Mouse (Mus musculus): ENCODE data around the gene Uchl1. TPM values are rescaled to one million over a fixed set of nuclear protein-coding genes. Genes with fewer than 3 reads are reported as not detected.

Uchl1 gene
- total RNA-seq, 2 experiments from 2014 or later = 878 to 888 TPM

DNA sequence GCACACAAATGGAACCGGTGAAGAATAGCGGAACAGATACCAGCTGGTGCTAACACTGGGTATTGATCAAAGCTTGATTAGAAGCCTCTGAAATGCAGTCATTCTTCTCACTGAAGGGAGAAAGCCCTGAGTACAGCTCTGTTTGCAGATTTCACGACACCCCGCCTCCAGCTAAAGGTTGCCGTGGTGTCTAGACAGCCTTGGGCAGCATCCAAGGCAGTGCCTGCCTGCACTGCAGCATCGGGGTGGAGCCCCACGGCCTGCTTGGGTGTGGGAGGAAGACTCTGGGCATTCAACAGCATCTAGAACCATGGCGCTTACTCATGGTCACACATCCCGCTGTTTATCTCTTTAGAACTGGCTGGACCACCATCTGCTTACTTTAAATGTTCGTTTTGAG is 3.3 kb downstream of the Uchl1 start:
- TF ChIP-seq CTCF (IDR thresholded peaks at IDR 0.05) = no peak
- Histone ChIP-seq H3K4me3 (peak overlapping the region; percentile 75; the same call in 1 of the 2 replicates), H3K27ac (no peak overlapping the region; the same call in 1 of the 2 replicates)
- intact Hi-C loops (cut with DNase I) = loop anchor here (5.0 to 10.0 kb wide), 4 partner anchors 102 to 414 kb away; no protein-coding TSS in a partner anchor
- peak; percentile 56 to 73 for DNase-seq (ENCODE audit: extremely low spot score in 1 of 2, low spot score in 2 of 2)

DNA sequence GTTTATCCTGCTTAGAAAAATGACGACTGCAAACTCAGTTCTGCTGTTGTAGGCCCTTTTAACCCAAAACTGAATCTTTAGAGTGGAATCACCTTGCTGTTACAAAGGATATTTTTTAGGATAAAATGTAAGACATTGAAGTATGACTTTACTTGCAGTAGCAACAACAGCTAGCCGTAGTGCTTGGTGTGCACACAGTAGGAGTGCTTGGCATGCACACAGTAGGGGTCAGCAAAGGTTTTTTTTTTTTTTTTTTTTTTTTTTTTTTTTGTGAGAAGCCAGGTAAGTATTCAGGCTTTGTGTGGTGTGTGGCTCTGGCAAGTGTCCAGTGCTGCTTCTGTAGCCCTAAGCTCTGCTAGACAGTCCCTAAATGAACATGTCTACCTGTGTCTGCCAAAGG is 10.0 kb downstream of the Uchl1 start:
- no peak overlapping the region for H3K27ac ChIP-seq
- intact Hi-C loops (cut with DNase I) = no loop called here
- TF ChIP-seq CTCF (IDR thresholded peaks at IDR 0.05) = no peak; the same call in 1 of the 2 replicates
- no peak for DNase-seq (ENCODE audit: extremely low spot score in 1 of 2, low spot score in 2 of 2)
- H3K4me3 ChIP-seq = no peak overlapping the region

DNA sequence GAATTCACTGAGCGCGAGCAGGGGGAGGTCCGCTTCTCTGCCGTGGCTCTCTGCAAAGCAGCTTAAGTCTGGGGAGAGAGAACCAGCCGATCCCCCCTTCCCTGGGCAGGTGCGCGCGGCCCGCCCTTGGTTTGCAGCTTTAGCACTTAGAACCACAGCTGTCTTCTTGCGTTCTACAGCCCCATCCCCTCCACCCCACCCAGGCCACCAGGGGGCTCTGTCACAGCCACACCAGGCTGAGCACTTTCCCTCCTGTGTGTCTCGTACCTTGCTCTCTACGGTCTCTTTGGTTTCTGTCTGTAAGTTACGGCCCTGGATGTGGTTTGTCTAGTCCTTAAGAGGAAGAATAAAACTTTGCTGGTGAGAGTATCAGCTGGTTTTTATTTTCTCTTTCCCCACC is 11.0 kb downstream of the Uchl1 start:
- no peak for DNase-seq (ENCODE audit: extremely low spot score in 1 of 2, low spot score in 2 of 2)
- H3K4me3 ChIP-seq = no peak overlapping the region
- no peak overlapping the region for H3K27ac ChIP-seq
- peak; percentile 34 for TF ChIP-seq CTCF (IDR thresholded peaks at IDR 0.05)
- intact Hi-C loops (cut with DNase I) = no loop called here

DNA sequence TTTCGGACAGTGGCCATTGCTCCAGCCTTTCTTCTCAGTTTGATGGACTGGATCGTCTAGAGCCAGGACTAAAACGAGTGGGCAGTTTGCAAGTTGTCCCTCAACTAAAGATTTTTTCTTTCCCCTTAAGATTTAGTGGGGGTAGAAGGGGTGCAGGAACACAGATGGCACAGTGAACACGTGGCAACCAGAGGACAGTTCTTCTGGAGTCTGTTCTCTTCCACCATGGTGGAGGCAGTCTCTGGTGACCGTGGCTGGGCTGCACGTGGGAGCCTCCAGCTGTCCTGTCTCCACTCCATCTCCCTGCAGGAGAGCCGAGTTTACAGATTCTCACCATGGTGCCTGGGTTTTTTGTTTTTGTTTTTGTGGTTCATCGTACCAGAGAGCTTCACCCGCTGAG is 11.8 kb downstream of the Uchl1 start:
- peak in 1 of 2 experiments; percentile 28 for DNase-seq (ENCODE audit: extremely low spot score in 1 of 2, low spot score in 2 of 2)
- no peak for TF ChIP-seq CTCF (IDR thresholded peaks at IDR 0.05)
- Histone ChIP-seq H3K4me3 (no peak overlapping the region), H3K27ac (no peak overlapping the region)
- intact Hi-C loops (cut with DNase I) = no loop called here

DNA sequence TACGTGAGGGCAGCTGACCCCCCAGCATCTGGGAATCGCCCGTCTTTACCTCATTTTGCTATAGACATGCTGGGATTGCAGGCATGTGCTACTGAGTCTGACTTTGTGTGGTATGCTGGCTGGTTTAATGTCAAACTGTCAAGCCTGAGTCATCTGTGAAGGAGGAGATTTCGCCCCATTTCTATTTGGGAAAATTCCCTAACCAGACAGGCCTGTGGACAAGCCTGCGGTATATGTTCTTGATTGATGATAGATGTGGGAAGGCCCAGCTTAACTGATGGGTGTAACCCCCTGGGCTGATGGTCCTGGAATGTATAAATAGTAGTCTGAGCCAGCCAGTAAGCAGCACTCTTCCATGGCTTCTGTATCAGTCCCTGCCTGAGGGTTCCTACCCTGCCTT is 12.4 kb downstream of the Uchl1 start:
- no peak overlapping the region for H3K27ac ChIP-seq

DNA sequence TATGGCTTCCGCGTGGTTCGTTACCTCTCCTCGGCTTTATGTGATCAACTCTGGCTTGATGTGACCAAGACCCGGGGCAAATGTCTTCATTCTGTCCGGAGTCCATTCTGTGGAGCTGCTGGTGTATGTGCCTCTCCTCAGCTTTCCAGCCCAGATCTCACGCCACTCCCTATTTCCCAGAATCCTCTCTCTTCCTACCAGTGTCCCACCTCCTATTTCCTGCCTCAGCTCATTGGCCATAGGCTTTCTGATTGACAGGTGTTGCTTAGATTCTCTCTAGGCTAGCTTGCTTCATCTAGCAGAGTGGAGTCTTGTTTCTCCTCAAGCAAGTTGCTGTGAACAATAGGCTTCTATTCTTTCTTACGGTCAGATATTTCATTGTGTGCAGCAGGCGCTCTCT is 13.9 kb downstream of the Uchl1 start:
- intact Hi-C loops (cut with DNase I) = no loop called here
- TF ChIP-seq CTCF (IDR thresholded peaks at IDR 0.05) = no peak
- H3K4me3 ChIP-seq = no peak overlapping the region
- DNase-seq (ENCODE audit: extremely low spot score in 1 of 2, low spot score in 2 of 2) = no peak
- no peak overlapping the region for H3K27ac ChIP-seq

More for the DNA sequence above, 12.4 kb downstream of the Uchl1 start:
- no peak for TF ChIP-seq CTCF (IDR thresholded peaks at IDR 0.05)
- no peak overlapping the region for H3K4me3 ChIP-seq
- intact Hi-C loops (cut with DNase I) = no loop called here
- no peak for DNase-seq (ENCODE audit: extremely low spot score in 1 of 2, low spot score in 2 of 2)

DNA sequence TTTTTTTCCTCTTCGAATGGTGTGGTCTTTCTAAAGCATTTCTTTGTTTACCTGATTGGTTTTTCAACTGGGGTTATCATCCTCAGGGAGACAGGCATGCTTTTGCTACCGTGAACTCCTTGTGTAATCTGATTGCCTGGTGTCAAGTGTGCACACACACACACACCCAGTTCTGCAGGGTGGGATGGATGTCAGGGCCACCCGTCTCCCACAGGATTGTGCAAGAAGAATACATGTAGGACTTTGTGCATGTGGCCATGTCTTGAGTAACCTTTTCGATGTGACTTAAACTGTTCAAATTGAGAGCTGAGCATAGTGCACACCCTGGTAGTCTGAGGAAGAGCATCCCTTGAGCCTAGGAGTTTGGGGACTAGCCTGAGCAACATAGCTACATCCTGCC is 17.3 kb downstream of the Uchl1 start:
- H3K27ac ChIP-seq = no peak overlapping the region
- intact Hi-C loops (cut with DNase I) = no loop called here
- H3K4me3 ChIP-seq = no peak overlapping the region
- no peak for TF ChIP-seq CTCF (IDR thresholded peaks at IDR 0.05)
- DNase-seq (ENCODE audit: extremely low spot score in 1 of 2, low spot score in 2 of 2) = no peak

DNA sequence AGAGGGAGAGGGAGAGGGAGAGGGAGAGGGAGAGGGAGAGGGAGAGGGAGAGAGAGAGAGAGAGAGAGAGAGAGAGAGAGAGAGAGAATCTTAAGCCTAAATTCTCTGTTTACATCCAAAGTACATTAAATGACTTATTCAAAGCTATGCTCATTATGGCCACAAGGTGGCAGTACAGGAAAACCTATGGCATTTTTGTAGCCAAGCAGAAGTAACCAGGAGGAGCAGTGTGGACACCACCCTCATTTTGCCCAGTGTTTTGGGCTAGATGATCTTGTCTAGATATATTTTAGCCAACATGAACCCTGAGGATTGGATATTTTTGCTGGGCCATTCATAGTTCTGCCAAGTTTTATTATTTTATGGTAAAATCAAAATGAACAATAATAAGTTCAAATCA is 21.2 kb downstream of the Uchl1 start:
- peak; percentile 54 to 58 for DNase-seq (ENCODE audit: extremely low spot score in 1 of 2, low spot score in 2 of 2)
- Histone ChIP-seq H3K27ac (no peak overlapping the region), H3K4me3 (no peak overlapping the region)
- TF ChIP-seq CTCF (IDR thresholded peaks at IDR 0.05) = peak; percentile 73
- intact Hi-C loops (cut with DNase I) = loop anchor here (1.0 to 5.0 kb wide), 3 partner anchors 300 to 542 kb away; no protein-coding TSS in a partner anchor

DNA sequence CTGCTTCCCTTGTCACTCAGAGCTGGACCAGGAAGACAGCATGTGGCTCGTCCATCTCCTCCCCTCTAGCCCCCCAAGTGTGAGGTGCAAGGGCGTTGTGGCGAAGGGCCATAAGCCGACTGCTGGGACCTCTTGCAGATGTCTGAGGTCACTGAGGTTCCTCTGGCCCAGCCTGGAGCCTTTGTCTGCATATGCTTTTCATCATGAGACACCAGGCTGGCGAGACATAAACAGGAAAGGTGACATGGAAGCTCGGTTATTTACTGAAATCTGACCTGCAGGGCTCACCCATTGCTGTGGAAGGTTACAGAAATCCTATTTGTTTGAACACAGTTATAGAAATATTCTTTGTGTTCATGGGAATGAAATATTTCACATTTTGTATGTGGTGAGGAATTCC is 24.0 kb downstream of the Uchl1 start:
- no peak for DNase-seq (ENCODE audit: extremely low spot score in 1 of 2, low spot score in 2 of 2)
- Histone ChIP-seq H3K4me3 (no peak overlapping the region), H3K27ac (no peak overlapping the region)
- intact Hi-C loops (cut with DNase I) = loop anchor here (5.0 kb wide), 1 partner anchor 297 kb away; no protein-coding TSS in a partner anchor
- no peak for TF ChIP-seq CTCF (IDR thresholded peaks at IDR 0.05)

DNA sequence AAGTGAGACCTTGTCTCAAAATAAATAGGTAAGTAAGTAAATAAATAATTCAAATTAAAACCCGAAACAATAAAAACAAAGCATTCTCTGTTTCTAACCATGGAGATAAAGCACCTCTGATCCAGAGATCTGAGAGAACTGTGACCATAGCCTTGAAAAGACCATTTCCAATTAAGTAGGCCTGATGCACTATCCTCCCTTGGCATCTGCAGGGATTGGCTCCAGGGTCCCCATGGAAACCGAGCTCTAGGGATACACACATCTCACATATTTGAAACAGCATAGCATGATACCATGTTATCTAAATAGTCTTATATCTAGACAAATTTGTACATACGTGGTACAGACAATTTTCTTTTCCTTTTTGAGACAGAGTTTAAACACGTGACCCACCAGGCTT is 26.1 kb downstream of the Uchl1 start:
- no peak for DNase-seq (ENCODE audit: extremely low spot score in 1 of 2, low spot score in 2 of 2)
- TF ChIP-seq CTCF (IDR thresholded peaks at IDR 0.05) = no peak
- H3K4me3 ChIP-seq = no peak overlapping the region
- H3K27ac ChIP-seq = no peak overlapping the region
- intact Hi-C loops (cut with DNase I) = no loop called here

DNA sequence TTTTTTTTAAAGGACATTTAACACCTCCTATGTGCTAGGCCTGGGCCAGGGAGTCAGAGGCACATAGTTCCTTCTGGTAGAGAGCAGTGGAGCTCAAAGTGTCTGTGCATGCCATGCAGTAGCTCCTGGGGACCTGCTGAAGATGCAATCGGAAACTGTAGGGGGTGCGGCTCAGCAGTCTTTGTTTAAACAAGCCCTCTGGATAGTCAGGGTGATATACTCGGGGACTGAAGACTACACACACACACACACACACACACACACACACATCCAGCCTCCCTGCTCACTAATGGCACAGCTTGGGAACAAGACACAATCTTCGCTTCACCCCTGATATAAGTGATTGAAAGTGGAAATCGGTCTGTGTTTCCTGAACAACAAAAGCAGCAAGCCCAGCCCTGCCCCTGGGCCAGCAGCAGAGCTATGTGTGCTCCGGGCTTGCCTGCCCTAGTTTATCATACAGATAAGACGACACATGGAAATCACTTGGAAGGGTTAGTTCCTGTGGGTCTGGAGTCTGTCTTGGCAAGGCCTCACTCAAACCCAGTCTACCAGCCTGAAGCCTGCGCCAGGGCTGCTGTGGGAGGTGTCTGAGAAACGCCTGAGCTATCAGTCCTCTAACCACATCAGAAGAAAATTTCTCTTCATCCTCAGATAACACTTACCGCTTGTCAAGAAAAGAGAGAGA is 27.6 kb downstream of the Uchl1 start:
- intact Hi-C loops (cut with DNase I) = no loop called here
- Histone ChIP-seq H3K27ac (no peak overlapping the region), H3K4me3 (no peak overlapping the region)
- no peak for TF ChIP-seq CTCF (IDR thresholded peaks at IDR 0.05)
- DNase-seq (ENCODE audit: extremely low spot score in 1 of 2, low spot score in 2 of 2) = no peak

DNA sequence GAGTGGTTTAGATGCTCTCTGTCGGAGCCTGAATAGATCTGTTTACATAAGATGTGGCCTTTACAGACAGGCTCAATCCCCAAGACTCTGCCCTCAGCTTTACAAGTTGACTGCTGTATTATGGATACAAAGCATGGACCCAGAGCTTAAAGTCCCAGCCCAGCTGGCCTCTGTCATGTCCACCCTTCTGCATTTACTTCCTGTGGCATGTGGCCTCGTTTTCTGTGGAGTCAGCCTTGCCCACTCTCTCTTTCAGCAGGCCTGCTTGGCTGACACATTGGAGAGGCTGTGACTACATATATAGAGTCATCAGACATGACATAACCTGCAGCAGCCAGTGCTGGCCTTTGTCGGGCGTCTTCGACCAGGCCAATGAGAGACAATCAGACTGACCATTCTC is 32.0 kb downstream of the Uchl1 start:
- intact Hi-C loops (cut with DNase I) = loop anchor here (2.0 kb wide), 1 partner anchor 309 kb away; no protein-coding TSS in a partner anchor
- no peak for DNase-seq (ENCODE audit: extremely low spot score in 1 of 2, low spot score in 2 of 2)
- TF ChIP-seq CTCF (IDR thresholded peaks at IDR 0.05) = no peak
- Histone ChIP-seq H3K4me3 (no peak overlapping the region), H3K27ac (no peak overlapping the region)
